Mouse (Mus musculus) frontal cortex, postnatal 36 days (tissue): ENCODE results near the gene Abat.

ENCODE experiments used
- DNase-seq, 2 experiments: peaks; one replicate each; pipeline ENCODE4 v3.0.0; 2022; ENCODE audit warnings: low spot score in 2 of 2

The Abat gene

GRCm38 (mm10) chr16:8573751-8574150 lies 60.5 kb downstream of the Abat start:
- no peak for DNase-seq

- no peak for DNase-seq
Observed at GRCm38 (mm10) chr16:8574316-8574715, 61.1 kb downstream of the Abat start.

GRCm38 (mm10) chr16:8576111-8576510 lies 62.9 kb downstream of the Abat start:
- no peak for DNase-seq

- DNase-seq, result no peak
Observed at GRCm38 (mm10) chr16:8576901-8577300, 63.7 kb downstream of the Abat start.

- DNase-seq, result no peak
Observed at GRCm38 (mm10) chr16:8578326-8578725, 65.1 kb downstream of the Abat start.

GRCm38 (mm10) chr16:8579546-8579945 lies 66.3 kb downstream of the Abat start:
- no peak for DNase-seq

GRCm38 (mm10) chr16:8581661-8582239 lies 68.5 kb downstream of the Abat start:
- no peak for DNase-seq

GRCm38 (mm10) chr16:8582579-8583295 lies 69.5 kb downstream of the Abat start:
- no peak for DNase-seq

- DNase-seq, result no peak
Observed at GRCm38 (mm10) chr16:8584248-8584647, 71.0 kb downstream of the Abat start.

GRCm38 (mm10) chr16:8585056-8585455 lies 71.8 kb downstream of the Abat start:
- no peak for DNase-seq

- peak; percentile 51 to 81 for DNase-seq
Observed at GRCm38 (mm10) chr16:8595411-8595810, 82.2 kb downstream of the Abat start.

GRCm38 (mm10) chr16:8596336-8596735 lies 83.1 kb downstream of the Abat start:
- peak; percentile 15 to 20 for DNase-seq

GRCm38 (mm10) chr16:8597516-8597915 lies 84.3 kb downstream of the Abat start:
- no peak for DNase-seq

- no peak for DNase-seq
Observed at GRCm38 (mm10) chr16:8603789-8604188, 90.6 kb downstream of the Abat start.

- no peak for DNase-seq
Observed at GRCm38 (mm10) chr16:8610397-8610796, 97.2 kb downstream of the Abat start.

- no peak for DNase-seq
Observed at GRCm38 (mm10) chr16:8612214-8613005, 99.2 kb downstream of the Abat start.

GRCm38 (mm10) chr16:8613039-8613438 lies 99.8 kb downstream of the Abat start:
- DNase-seq, result no peak

- DNase-seq, result no peak
Observed at GRCm38 (mm10) chr16:8613447-8613846, 100.2 kb downstream of the Abat start.

GRCm38 (mm10) chr16:8619659-8620314 lies 106.6 kb downstream of the Abat start:
- no peak for DNase-seq

- DNase-seq, result no peak
Observed at GRCm38 (mm10) chr16:8620315-8621115, 107.3 kb downstream of the Abat start.

GRCm38 (mm10) chr16:8630419-8630818 lies 117.2 kb downstream of the Abat start:
- no peak for DNase-seq
